Mouse (Mus musculus) testis, postnatal 14 days (tissue): ENCODE measurements around the gene Gga3.

ENCODE experiments used
- DNase-seq: peaks from one replicate; pipeline ENCODE4 v3.0.0; 2021; ENCODE audit warnings: low spot score

Gene Gga3

GRCm38 (mm10) chr11:115630532-115631504 is 27.0 kb upstream of the Gga3 start:
- DNase-seq: no peak

DNA sequence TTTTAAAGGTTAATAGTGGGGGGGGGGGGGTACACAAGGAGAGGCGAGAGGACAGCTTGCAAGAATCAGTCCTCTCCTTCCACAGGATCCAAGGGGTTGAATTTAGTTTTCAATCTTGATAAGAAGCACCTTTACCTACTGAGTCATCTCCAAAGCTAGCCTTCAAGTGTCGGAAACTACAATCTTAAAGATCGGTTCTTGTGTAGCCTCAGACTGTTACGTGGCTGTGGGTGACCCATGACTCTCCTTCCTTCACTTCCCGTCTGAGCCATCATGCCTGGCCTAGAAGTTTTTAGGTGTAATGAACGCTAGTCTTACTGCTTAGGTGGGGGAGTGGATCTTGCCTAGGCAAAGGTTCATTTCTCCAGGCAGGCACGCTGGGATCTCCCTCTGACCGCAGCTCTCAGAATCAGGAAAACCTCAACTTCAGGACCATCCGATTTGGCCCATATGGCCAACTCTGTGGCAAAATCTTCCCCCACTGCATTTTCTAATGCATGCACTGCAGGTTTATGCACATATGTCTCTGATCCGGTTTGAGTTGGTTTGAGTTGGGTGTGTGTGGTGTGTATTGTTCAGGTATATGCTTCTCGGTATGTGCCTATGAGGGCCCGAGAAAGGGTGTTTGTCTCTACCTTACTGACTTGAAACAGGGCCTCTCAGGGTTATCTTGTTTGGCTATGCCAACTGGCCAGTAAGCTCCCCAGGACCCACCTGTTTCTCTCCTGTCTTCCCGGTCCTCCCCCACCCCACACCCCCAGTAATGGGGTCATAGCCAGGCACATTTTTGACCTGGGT is 26.1 kb upstream of the Gga3 start:
- no peak for DNase-seq

GRCm38 (mm10) chr11:115628465-115629101 is 24.7 kb upstream of the Gga3 start:
- no peak for DNase-seq

DNA sequence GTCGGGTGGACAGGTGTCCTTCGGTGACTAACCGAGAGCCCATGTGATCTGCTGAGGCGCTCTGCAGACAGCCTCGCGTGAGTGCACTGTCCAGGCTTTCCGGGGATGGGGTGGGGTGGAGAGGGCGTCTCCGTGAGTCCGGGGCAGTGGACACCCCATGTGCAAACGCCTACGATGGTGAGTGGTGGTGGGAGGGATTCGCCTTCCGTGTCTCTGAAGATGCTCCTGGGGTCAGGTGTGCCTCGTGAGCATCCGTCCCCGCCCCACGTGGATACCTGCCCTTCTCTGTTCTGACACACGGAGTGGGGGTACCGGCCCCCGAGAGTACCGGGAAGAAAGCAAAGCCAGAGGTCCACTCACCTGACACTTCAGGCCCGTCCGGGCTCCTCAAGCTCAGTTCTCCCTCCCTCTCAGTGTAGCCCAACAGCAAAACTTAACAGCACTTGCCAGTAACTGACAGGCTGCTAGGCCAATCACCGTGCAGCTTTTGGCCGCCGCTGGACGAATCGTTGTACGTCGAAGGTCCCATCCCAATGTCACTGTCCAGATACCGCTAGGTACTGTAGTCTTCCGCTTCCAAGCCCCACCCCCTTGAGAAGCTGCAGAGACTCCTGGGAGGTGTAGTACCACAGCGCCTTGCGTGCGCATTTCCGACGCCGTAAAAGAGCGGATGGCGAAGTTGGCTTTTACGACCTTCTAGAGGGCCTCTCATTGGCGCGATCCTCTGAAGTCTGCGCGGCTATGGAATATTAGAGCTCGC is 24.0 kb upstream of the Gga3 start, which contains the start of gene Slc25a19:
Slc25a19 (minus strand) TSS at position 591 of the 760 bp plus-strand sequence.
- DNase-seq: peak; percentile 100

- DNase-seq: no peak
These were observed 23.2 kb upstream of the Gga3 start for GRCm38 (mm10) chr11:115626824-115627616.

DNA sequence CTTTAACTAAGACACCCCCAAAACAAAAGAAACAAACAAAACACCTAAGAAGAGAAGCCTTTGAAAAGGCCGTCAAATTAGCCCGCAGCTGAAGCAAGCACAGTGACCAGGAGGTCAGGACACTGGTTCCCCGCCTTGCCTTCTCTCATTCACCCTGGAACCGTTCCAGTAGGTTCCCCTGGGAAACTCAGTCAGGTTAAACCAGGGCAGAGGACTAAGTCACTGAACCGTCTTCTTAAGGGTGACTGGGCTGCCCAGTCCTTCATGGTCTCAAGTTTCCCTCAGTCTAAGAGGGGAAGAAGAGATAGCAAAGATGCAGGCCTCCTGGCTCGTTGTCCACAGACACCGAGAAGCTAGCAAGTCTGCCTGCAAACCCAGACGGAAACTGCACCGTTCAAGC is 22.0 kb upstream of the Gga3 start:
- DNase-seq: no peak

- DNase-seq: no peak
These were observed 19.7 kb upstream of the Gga3 start for GRCm38 (mm10) chr11:115623487-115624070.

GRCm38 (mm10) chr11:115619949-115620348 is 16.1 kb upstream of the Gga3 start:
- DNase-seq: no peak

- no peak for DNase-seq
These were observed 15.1 kb upstream of the Gga3 start for GRCm38 (mm10) chr11:115618732-115619516.

GRCm38 (mm10) chr11:115618001-115618400 is 14.2 kb upstream of the Gga3 start:
- no peak for DNase-seq

GRCm38 (mm10) chr11:115616893-115617292 is 13.0 kb upstream of the Gga3 start:
- no peak for DNase-seq

DNA sequence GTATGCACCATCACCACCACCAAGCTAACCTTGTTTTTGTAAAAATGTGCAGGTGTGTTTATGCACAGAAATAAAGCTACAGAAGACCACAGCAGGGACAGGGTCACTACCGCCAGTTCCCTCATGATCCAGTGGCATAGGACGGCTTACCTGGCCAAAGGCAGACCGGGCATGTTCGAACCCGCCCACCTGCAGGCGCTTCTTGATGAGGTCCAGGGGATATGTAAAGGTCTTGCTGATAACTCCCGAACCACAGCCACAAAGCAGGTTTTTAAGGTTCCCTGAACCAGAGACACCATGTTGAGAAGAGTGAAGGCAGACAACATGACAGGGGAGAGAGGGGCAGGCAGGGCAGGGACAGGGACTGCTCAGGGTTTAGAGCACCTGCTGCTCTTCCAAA is 12.5 kb upstream of the Gga3 start:
- DNase-seq: no peak

DNA sequence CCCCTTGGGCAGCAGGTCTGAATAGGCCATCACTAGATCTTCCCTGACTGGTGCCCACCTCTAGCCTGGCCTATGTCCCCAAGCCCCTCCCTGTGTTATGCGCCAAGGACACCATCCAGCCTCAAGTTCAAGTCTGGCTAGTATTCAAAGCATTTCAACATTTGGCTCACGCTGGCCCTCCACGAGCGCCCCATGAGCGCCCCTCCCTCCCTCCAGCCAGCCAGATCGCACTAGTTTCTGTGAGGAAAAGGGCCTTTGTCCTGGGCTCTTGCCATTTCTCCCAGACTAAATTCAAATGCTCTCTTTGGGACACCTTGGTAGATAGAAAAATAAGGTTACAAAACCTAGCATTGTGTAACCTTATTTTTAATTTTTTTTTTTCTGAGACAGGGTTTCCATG is 12.0 kb upstream of the Gga3 start:
- no peak for DNase-seq

- no peak for DNase-seq
These were observed 11.4 kb upstream of the Gga3 start for GRCm38 (mm10) chr11:115615108-115615825.

DNA sequence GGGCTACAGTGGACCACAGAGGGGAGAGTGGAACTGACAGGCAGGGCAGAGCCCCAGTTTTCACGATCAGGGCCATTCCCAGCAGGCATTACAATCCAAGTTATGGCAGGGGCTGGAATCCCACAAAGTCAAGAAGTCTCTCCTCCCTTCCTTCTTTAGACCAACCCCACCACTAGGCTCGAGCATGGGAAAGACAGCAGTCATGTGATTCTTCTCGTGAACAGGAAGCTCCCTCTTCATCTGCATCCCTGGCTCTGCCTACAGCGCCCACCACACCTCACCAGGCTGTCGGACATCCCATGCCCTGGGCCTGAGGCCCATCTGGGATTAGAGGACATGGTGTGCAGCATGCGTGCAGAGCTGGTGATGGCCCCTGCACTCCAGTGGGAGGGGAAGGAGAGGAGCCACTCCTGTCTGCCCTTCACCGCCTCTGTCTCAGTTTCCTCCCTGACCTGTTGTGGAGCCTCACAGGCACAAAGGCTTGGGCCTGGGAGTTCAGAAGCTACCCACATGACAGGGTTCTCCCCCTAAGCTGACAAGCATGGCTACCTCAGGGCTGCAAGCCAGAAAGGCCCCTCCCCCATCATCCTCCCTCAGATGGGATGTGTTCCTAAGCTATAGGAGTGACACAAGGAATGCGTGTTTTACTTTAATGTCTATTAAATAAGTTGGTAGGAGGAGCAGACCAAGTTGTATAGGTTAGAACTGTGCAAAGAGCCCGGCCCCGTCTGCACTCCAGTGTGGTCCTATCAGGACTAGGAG is 10.7 kb upstream of the Gga3 start:
- DNase-seq: no peak

DNA sequence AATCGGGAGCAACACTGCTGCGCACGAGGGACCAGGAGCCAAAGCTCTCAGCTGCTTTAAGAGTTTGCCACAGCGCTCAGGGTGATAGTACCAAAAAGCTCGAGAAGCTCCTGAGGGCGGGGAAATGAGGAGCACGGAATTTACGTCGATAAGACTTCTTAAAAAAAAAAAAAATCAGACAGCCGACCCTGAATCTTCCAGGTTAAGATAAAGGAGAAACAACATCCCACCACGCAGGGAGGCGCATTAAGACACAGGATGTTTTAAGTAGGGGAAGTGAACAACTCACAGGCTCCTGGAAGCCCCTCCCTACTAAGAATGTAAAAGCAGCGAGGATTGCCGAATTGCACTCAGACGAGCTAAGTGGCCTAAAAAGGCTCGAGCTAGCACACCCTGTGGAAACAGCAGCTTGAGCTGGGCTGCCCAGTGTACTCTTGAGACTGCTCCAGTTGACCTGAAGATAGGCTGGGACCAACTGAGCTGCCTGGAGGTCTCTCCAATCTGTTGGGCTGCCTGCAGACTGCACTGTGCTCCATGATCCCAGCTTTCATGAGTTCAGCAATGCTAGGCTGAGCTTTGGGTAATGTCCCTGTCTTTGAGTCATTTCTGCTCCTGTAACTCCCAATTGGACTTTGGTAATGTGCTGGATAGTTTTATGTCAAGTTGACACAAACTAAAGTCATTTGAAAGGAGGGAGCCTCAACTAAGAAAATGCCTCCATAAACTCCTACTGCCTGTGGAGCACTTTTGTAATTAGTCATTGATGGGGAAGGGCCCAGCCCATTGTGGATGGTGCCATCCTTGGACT is 9.5 kb upstream of the Gga3 start:
- no peak for DNase-seq

GRCm38 (mm10) chr11:115612410-115613137 is 8.7 kb upstream of the Gga3 start, which contains the start of gene Mif4gd:
Mif4gd (minus strand) TSS chr11:115612969.
- DNase-seq: peak; percentile 91
